Comparison of ENCODE assay signal across 9 mouse cellular contexts in genomic region chr17:62545330-62545729, GRCm38 (mm10).
A peak's percentile ranks its signal among the peaks of the same experiment; 100 is the strongest.
DNase-seq lines count a peak whose midpoint lies in the region; TF ChIP-seq lines count a peak whose summit lies in the region.
"Had no signal": no experiment of that assay in that cellular context is flagged by ENCODE, and none has a peak within 500 bp of the region (broad histone marks: within the 10 kb centered on the region; RNA-seq: fewer than 3 reads in every experiment).

No protein-coding gene starts in this region.

- H3K27ac ChIP-seq in heart, adult 2 months: peak overlapping the region; percentile 49

- H3K79me2 ChIP-seq in heart, adult 2 months (replicated peaks; ENCODE audit: control insufficient read depth, insufficient read depth, low read length): no peaks in the 10 kb centered on the region

- peaks cover 2% of the 10 kb centered on the region; the same call in 1 of the 2 replicates for H3K4me1 ChIP-seq in heart, adult 2 months (ENCODE audit: control insufficient read depth, insufficient read depth, low read length)

- no peaks in the 10 kb centered on the region for H3K27me3 ChIP-seq in heart, adult 2 months (ENCODE audit: control insufficient read depth, insufficient read depth, low read length)

- peak; percentile 33 for DNase-seq in left cerebral cortex, adult 11 months (ENCODE audit: low spot score)
- DNase-seq in left cerebral cortex, postnatal 4 days: no peak
- DNase-seq in heart, adult 2 months: peak; percentile 24 to 44
- DNase-seq in heart, postnatal 14 days: peak; percentile 25 to 37
- peak; percentile 46 to 49 for DNase-seq in right cerebral cortex, postnatal 10 days (ENCODE audit: low spot score in 2 of 2)
- DNase-seq in spleen, postnatal 10 days (ENCODE audit: low spot score in 2 of 2): no peak
- no peak for DNase-seq in gastrocnemius, postnatal 36 days
- DNase-seq: gastrocnemius, postnatal 14 days had no signal

- 0 out of 2 replicates have a peak, but pooled peaks have one; percentile 35 for TF ChIP-seq EP300 in heart, adult 2 months (IDR thresholded peaks at IDR 0.05; ENCODE audit: insufficient read depth, low read depth, low read length)

- intact Hi-C loops in left cerebral cortex, postnatal 4 days (cut with DNase I): no loop called here
- intact Hi-C loops in heart, adult 2 months (cut with DNase I): loop anchor here (5.0 to 10.0 kb wide), 3 partner anchors 131 to 337 kb away; partner anchors contain the start of gene Efna5
- intact Hi-C loops in heart, postnatal 14 days (cut with DNase I): no loop called here
- intact Hi-C loops in gastrocnemius, postnatal 36 days (cut with DNase I): no loop called here

- no peak for TF ChIP-seq CTCF in heart, adult 2 months (IDR thresholded peaks at IDR 0.05)

- no peak for TF ChIP-seq POLR2A in heart, adult 2 months (IDR thresholded peaks at IDR 0.05; ENCODE audit: insufficient read depth, low read depth, low read length)

- H3K9ac ChIP-seq in heart, adult 2 months (ENCODE audit: low read depth, low read length): no peak overlapping the region

- 11% methylated on average over 9 of the region's 9 CpGs for WGBS in heart, adult 2 months

- peak overlapping the region; percentile 11 for H3K4me3 ChIP-seq in heart, adult 2 months

- peaks cover 4% of the 10 kb centered on the region for H3K36me3 ChIP-seq in heart, adult 2 months (ENCODE audit: control insufficient read depth, insufficient read depth, low read length)
- H3K36me3 ChIP-seq: G1E had no signal

Comparison
In these comparisons a context has a peak if more than half of its experiments do, and no peak if none do; other contexts are left out.
1. DNase-seq: peak in left cerebral cortex, adult 11 months (single experiment), heart, adult 2 months (2 of 2), heart, postnatal 14 days (2 of 2) and right cerebral cortex, postnatal 10 days (2 of 2); none in left cerebral cortex, postnatal 4 days (single experiment), spleen, postnatal 10 days (0 of 2) and gastrocnemius, postnatal 36 days (0 of 2).